Mouse (Mus musculus) lung, postnatal 25 days (tissue): Measurements from ENCODE around the gene Isl2.

Source experiments
- DNase-seq: peaks from one replicate; pipeline ENCODE4 v3.0.0; 2022; ENCODE audit warnings: low spot score

The Isl2 gene

GRCm38 (mm10) chr9:55538377-55538776 lies at the start of gene Isl2:
Gene Isl2, plus strand, starts transcription at chr9:55538672.
- DNase-seq = no peak

- peak; percentile 31 for DNase-seq
Observed at GRCm38 (mm10) chr9:55507922-55508321, 30.6 kb upstream of the Isl2 start.

GRCm38 (mm10) chr9:55508701-55509100 lies 29.8 kb upstream of the Isl2 start:
- peak; percentile 18 for DNase-seq

GRCm38 (mm10) chr9:55509731-55510130 lies 28.7 kb upstream of the Isl2 start:
- DNase-seq = no peak

GRCm38 (mm10) chr9:55510651-55511235 lies 27.7 kb upstream of the Isl2 start:
- DNase-seq = no peak

DNA sequence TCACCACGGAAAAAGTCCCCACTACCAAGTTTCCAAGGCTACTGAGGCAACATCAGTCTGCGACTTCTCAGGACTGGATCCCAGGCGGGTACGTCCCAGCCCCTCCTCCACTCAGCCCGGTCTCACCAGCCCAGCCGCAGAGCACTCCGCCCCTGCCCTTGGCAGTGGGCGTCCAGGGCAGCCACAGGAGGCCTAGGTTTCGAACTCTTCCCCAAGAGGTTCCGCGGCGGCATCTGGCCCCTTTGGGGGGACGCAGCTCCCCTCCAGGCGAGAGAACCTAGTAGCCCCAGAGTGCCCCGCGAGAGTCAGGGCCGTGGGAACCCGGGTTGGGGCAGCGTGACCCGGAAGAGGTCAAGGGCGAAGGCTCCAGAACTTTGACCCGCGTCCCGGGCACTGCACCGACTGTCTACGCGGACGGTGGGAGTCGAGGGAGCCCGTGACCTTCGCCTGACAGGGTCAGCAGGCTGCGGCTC lies 26.9 kb upstream of the Isl2 start:
- peak; percentile 46 for DNase-seq

GRCm38 (mm10) chr9:55512027-55512543 lies 26.4 kb upstream of the Isl2 start, which contains the start of gene Etfa:
Gene Etfa, minus strand, starts transcription at chr9:55512243.
- peak; percentile 98 for DNase-seq

- no peak for DNase-seq
Observed at GRCm38 (mm10) chr9:55525716-55526115, 12.8 kb upstream of the Isl2 start.

DNA sequence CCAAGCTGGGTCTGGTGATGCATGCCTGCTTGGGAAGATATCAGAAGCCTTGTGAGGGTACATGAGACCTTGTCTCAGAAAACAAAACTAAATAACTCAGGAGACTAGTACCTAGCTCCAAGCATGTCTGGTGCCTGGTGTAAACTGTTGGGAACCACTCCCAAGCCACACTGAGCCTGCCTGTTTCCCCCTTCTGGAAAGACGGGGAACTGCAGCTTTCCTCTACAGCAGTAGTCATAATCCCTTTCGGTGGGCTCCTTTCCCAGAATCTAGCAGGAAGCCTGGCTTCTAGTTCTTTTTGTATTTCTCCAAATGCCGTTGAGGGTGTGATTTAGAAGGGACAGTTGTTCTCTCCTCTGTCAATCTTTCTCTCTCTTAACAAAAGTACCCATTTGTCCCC lies 2.6 kb upstream of the Isl2 start:
- DNase-seq = peak; percentile 65

- no peak for DNase-seq
Observed at GRCm38 (mm10) chr9:55539006-55539405, 534 bp downstream of the Isl2 start.

GRCm38 (mm10) chr9:55539661-55540390 lies 1.4 kb downstream of the Isl2 start:
- no peak for DNase-seq

- no peak for DNase-seq
Observed at GRCm38 (mm10) chr9:55540391-55540770, 1.9 kb downstream of the Isl2 start.

DNA sequence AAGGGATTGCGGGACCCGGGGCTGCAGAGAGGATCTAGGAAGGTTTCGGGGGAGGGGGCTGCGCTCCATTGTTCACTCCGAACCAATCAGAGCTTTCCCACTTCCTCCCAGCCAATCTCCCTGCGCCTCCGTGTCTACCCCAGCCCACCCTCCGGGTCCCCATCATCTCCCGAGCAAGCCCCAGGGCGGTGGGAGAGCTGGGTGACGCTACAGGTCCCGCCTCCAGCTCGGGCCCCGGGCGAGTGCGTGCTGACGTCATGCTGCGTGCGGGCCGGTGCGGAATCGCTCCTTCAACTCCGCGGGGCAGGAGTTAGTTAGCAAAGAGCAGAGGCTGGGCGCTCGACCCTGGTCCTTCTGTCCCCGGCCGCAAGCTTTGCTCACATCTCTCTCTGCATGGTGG lies 2.4 kb downstream of the Isl2 start:
- no peak for DNase-seq

GRCm38 (mm10) chr9:55541681-55542365 lies 3.4 kb downstream of the Isl2 start:
- DNase-seq = no peak

- DNase-seq = no peak
Observed at GRCm38 (mm10) chr9:55542366-55543325, 4.2 kb downstream of the Isl2 start.

GRCm38 (mm10) chr9:55543336-55543702 lies 4.8 kb downstream of the Isl2 start:
- DNase-seq = no peak

- DNase-seq = no peak
Observed at GRCm38 (mm10) chr9:55543703-55544401, 5.4 kb downstream of the Isl2 start.

DNA sequence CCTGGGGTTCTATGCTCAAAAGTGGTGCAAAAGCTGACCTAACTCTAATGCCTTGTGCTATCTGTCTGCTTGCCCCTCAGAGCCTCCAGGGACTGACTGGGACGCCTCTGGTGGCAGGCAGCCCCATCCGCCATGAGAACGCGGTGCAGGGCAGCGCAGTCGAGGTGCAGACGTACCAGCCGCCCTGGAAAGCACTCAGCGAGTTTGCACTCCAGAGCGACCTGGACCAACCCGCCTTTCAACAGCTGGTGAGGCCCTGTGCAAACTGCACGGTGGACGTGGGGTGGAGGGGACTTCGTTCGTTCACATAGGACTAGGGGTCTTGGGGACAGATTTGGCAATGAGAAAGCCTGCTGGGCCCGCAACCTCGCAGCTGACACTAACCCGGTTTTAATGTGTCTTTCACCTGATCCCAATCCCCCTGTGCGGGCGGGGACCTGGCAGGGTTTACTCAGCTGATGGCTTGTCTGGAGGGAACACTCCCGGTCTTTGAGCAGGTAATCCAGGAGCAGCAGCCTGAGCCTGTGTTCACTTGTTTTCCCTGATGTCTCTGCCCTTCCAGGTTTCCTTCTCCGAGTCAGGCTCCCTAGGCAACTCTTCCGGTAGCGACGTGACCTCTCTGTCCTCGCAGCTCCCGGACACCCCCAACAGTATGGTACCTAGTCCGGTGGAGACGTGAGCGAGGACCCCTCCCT lies 6.5 kb downstream of the Isl2 start:
- no peak for DNase-seq

GRCm38 (mm10) chr9:55545556-55546175 lies 7.2 kb downstream of the Isl2 start:
- no peak for DNase-seq
